Comparison of ENCODE assay signal across 13 mouse cellular contexts in genomic region chr12:29983190-29983589, GRCm38 (mm10).
"Had no signal": no experiment of that assay in that cellular context is flagged by ENCODE, and none has a peak within 500 bp of the region (broad histone marks: within the 10 kb centered on the region; RNA-seq: fewer than 3 reads in every experiment).

No protein-coding gene starts in this region.

- H3K4me2 ChIP-seq: limb, embryonic 15.5 days; liver, embryonic 12.5 days; midbrain, embryonic 13.5 days; midbrain, embryonic 15.5 days; neural tube, embryonic 12.5 days; stomach, embryonic 15.5 days had no signal

- H3K27me3 ChIP-seq: limb, embryonic 15.5 days; liver, embryonic 12.5 days; midbrain, embryonic 13.5 days; midbrain, embryonic 15.5 days; neural tube, embryonic 12.5 days; stomach, embryonic 15.5 days had no signal

- H3K27ac ChIP-seq: limb, embryonic 15.5 days; liver, embryonic 12.5 days; liver, embryonic 14.5 days; midbrain, embryonic 10.5 days; midbrain, embryonic 13.5 days; midbrain, embryonic 15.5 days; neural tube, embryonic 12.5 days; stomach, embryonic 15.5 days; stomach, postnatal 0 days had no signal

- DNase-seq: right cerebral cortex, postnatal 14 days; thymus, adult 2 months; thymus, postnatal 25 days; thymus, postnatal 4 days had no signal

- ATAC-seq: liver, embryonic 12.5 days; midbrain, embryonic 13.5 days; midbrain, embryonic 15.5 days had no signal

- H3K4me3 ChIP-seq: limb, embryonic 15.5 days; liver, embryonic 12.5 days; midbrain, embryonic 10.5 days; midbrain, embryonic 13.5 days; midbrain, embryonic 15.5 days; neural tube, embryonic 12.5 days; stomach, embryonic 15.5 days had no signal

- H3K9ac ChIP-seq: limb, embryonic 15.5 days; liver, embryonic 12.5 days; liver, embryonic 14.5 days; midbrain, embryonic 13.5 days; midbrain, embryonic 15.5 days; neural tube, embryonic 12.5 days; stomach, embryonic 15.5 days had no signal

- H3K4me1 ChIP-seq: limb, embryonic 15.5 days; liver, embryonic 12.5 days; midbrain, embryonic 10.5 days; midbrain, embryonic 13.5 days; neural tube, embryonic 12.5 days; stomach, embryonic 15.5 days had no signal

- H3K9me3 ChIP-seq: limb, embryonic 15.5 days; liver, embryonic 12.5 days; midbrain, embryonic 10.5 days; midbrain, embryonic 13.5 days; midbrain, embryonic 15.5 days; neural tube, embryonic 12.5 days; stomach, embryonic 15.5 days had no signal
